ENCODE assay signal across 8 mouse cellular contexts in the genomic region with DNA sequence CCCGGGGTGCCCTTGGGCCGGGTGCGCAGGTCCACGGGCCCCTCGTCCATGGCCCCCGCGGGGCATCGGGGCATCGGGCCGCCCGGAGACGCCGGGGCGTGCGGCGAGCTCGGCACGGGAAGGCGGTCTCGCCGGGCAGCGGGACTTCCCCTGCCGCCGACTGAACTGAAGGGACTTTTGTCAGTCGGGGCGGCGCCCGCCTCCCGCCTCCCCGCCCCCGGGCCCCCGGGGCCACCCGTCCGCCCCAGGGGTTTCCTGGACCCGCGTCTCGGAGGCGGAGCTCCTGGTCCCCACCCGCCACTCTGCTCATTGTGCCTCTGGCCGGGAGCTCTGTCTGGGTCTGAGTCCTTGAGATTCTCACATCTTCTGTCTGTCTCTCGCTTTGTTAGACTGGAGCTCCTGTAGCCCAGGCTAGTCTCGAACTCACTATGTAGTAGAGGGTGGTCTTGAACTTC. TPM values are rescaled to one million over a fixed set of nuclear protein-coding genes. Genes with fewer than 3 reads are reported as not detected.
DNase-seq lines count a peak whose midpoint lies in the region; ATAC-seq and TF ChIP-seq lines count a peak whose summit lies in the region.

TSS of gene Bcl3 (minus strand) at position 167 of the 455 bp plus-strand sequence.

- H3K27me3 ChIP-seq in CH12.LX (replicated peaks) = no peaks in the 10 kb centered on the region
- no peaks in the 10 kb centered on the region for H3K27me3 ChIP-seq in intestine, postnatal 0 days (replicated peaks; ENCODE audit: control insufficient read depth, insufficient read depth, low read length)

- peak within 1 kb of the TSS; percentile 97 for H3K27ac ChIP-seq in CH12.LX (ENCODE audit: insufficient read depth, low read depth)
- peak within 1 kb of the TSS; percentile 96 for H3K27ac ChIP-seq in intestine, postnatal 0 days (ENCODE audit: low read depth, low read length)

- peaks cover 34% of the 10 kb centered on the region for H3K79me2 ChIP-seq in CH12.LX (replicated peaks; ENCODE audit: control insufficient read depth, extremely low read depth, insufficient read depth, poor library complexity, severe bottlenecking)

- peaks cover 16 to 31% of the 10 kb centered on the region in 2 experiments for H3K36me3 ChIP-seq in CH12.LX (replicated peaks in 1 of 2; ENCODE audit: control insufficient read depth in 1 of 2, insufficient read depth in 1 of 2, low read length in 1 of 2)
- H3K36me3 ChIP-seq in intestine, postnatal 0 days (ENCODE audit: control insufficient read depth, insufficient read depth) = no peaks in the 10 kb centered on the region; the same call in 1 of the 2 replicates

- ATAC-seq in intestine, postnatal 0 days = 0 out of 2 replicates have a peak, but pooled peaks have one; percentile 1
- peak; percentile 31 for ATAC-seq in neutrophil, adult 5-6 weeks (ENCODE audit: extremely low read depth, insufficient number of reproducible peaks, low FRiP score, poor library complexity, severe bottlenecking)

- peak within 1 kb of the TSS; percentile 77 for H3K4me2 ChIP-seq in CH12.LX (ENCODE audit: insufficient read depth, low read depth, poor library complexity, severe bottlenecking)
- peak within 1 kb of the TSS; percentile 98 for H3K4me2 ChIP-seq in intestine, postnatal 0 days (replicated peaks; ENCODE audit: low read depth)

- TF ChIP-seq POLR2A in CH12.LX (IDR thresholded peaks at IDR 0.05; ENCODE audit: low read depth, low read length) = peak; percentile 70
- TF ChIP-seq POLR2A in lung, adult 2 months (IDR thresholded peaks at IDR 0.05; ENCODE audit: borderline replicate concordance, extremely low read depth, low read depth, low read length) = peak; percentile 46; the same call in 1 of the 2 replicates

- TF ChIP-seq EP300 in CH12.LX (IDR thresholded peaks at IDR 0.05; ENCODE audit: low read length) = no peak

- in situ Hi-C loops in CH12.LX (cut with MboI; ENCODE audit: low pct_ligation_motif_present, low pct_unique_long_range_greater_than_20kb, low sequenced_read_pairs) = no loop called here

- DNase-seq in CH12.LX (ENCODE audit: extremely low read depth) = peak; percentile 62
- peak; percentile 81 for DNase-seq in adrenal gland, postnatal 25 days
- peak; percentile 99 for DNase-seq in heart, adult 11 months
- peak; percentile 72 for DNase-seq in lung, adult 2 months
- DNase-seq in MN1 (ENCODE audit: low spot score) = no peak
- no peak for DNase-seq in frontal cortex, postnatal 36 days (ENCODE audit: low spot score in 2 of 2)

- WGBS in intestine, postnatal 0 days = under 1% methylated on average over 31 of the region's 42 CpGs
- under 1% methylated on average over 30 of the region's 42 CpGs for WGBS in lung, adult 2 months

- H3K9me3 ChIP-seq in CH12.LX (replicated peaks; ENCODE audit: low read length) = peaks cover 5% of the 10 kb centered on the region
- no peaks in the 10 kb centered on the region for H3K9me3 ChIP-seq in intestine, postnatal 0 days (ENCODE audit: control insufficient read depth)

- no peak for TF ChIP-seq CTCF in CH12.LX (conservative IDR thresholded peaks at IDR 0.05 in 1 of 2, IDR thresholded peaks at IDR 0.05 in 1 of 2; ENCODE audit: low read depth in 2 of 2, low read length in 2 of 2)
- TF ChIP-seq CTCF in intestine, postnatal 0 days (IDR thresholded peaks at IDR 0.05; ENCODE audit: low read depth) = no peak
- no peak for TF ChIP-seq CTCF in lung, adult 2 months (IDR thresholded peaks at IDR 0.05; ENCODE audit: insufficient read depth, low read length)

- H3K4me1 ChIP-seq in CH12.LX (ENCODE audit: control insufficient read depth in 1 of 2, insufficient read depth in 2 of 2) = peaks cover 30 to 57% of the 10 kb centered on the region in 2 experiments
- peaks cover 9% of the 10 kb centered on the region; the same call in 1 of the 2 replicates for H3K4me1 ChIP-seq in intestine, postnatal 0 days (replicated peaks; ENCODE audit: control insufficient read depth, insufficient read depth, low read length)
- H3K4me1 ChIP-seq in lung, adult 2 months (ENCODE audit: control insufficient read depth, insufficient read depth, low read length) = peaks cover 23% of the 10 kb centered on the region

- peak within 1 kb of the TSS; percentile 93 for H3K9ac ChIP-seq in CH12.LX (ENCODE audit: insufficient read depth, low read depth)
- peak within 1 kb of the TSS; percentile 75 for H3K9ac ChIP-seq in intestine, postnatal 0 days (ENCODE audit: low read depth, low read length)

- dilution Hi-C loops in CH12.LX (cut with MboI; ENCODE audit: extremely low pct_ligation_motif_present, extremely low pct_unique_long_range_greater_than_20kb, low sequenced_read_pairs) = no loop called here

- peak within 1 kb of the TSS; percentile 72 to 92 (median 82) for H3K4me3 ChIP-seq in CH12.LX (replicated peaks in 1 of 3; ENCODE audit: low read depth in 2 of 3, low read length in 2 of 3, poor library complexity in 1 of 3)
- peak within 1 kb of the TSS; percentile 71 for H3K4me3 ChIP-seq in intestine, postnatal 0 days (ENCODE audit: low read depth, low read length)
- peak within 1 kb of the TSS; percentile 47 for H3K4me3 ChIP-seq in lung, adult 2 months (replicated peaks; ENCODE audit: extremely low read depth, low read depth, low read length)

- TF ChIP-seq RAD21 in CH12.LX (IDR thresholded peaks at IDR 0.05; ENCODE audit: low read depth, low read length) = no peak; the same call in 1 of the 2 replicates

TF ChIP-seq in CH12.LX, 34 proteins besides CTCF, POLR2A, EP300 and RAD21:
- TF ChIP-seq SMC3 (IDR thresholded peaks at IDR 0.05; ENCODE audit: low read depth, low read length) = no peak
- no peak for TF ChIP-seq USF2 (conservative IDR thresholded peaks at IDR 0.05; ENCODE audit: low read depth, low read length)
- 0 out of 2 replicates have a peak, but pooled peaks have one; percentile 22 for TF ChIP-seq NRF1 (IDR thresholded peaks at IDR 0.05; ENCODE audit: low read depth, low read length)
- TF ChIP-seq MAX (IDR thresholded peaks at IDR 0.05; ENCODE audit: low read length) = no peak
- TF ChIP-seq SIN3A (IDR thresholded peaks at IDR 0.05; ENCODE audit: low read length) = peak; percentile 71
- TF ChIP-seq MEF2A (IDR thresholded peaks at IDR 0.05; ENCODE audit: borderline replicate concordance, low read depth, low read length) = peak; percentile 25; the same call in 1 of the 2 replicates
- TF ChIP-seq ZNF384 (IDR thresholded peaks at IDR 0.05; ENCODE audit: low read depth, low read length) = no peak
- no peak for TF ChIP-seq RCOR1 (conservative IDR thresholded peaks at IDR 0.05; ENCODE audit: low read depth, low read length)
- no peak for TF ChIP-seq MYC (IDR thresholded peaks at IDR 0.05; ENCODE audit: low read depth, low read length)
- peak; percentile 74; the same call in 1 of the 2 replicates for TF ChIP-seq MAZ (IDR thresholded peaks at IDR 0.05; ENCODE audit: low read depth, low read length)
- peak; percentile 49 for TF ChIP-seq ETS1 (conservative IDR thresholded peaks at IDR 0.05; ENCODE audit: low read depth, low read length)
- TF ChIP-seq JUND (conservative IDR thresholded peaks at IDR 0.05; ENCODE audit: low read depth, low read length) = no peak
- peak; percentile 66 for TF ChIP-seq IRF4 (IDR thresholded peaks at IDR 0.05; ENCODE audit: low read depth, low read length)
- peak; percentile 35; the same call in 1 of the 2 replicates for TF ChIP-seq NELFE (IDR thresholded peaks at IDR 0.05; ENCODE audit: low read depth, low read length)
- TF ChIP-seq JUN (IDR thresholded peaks at IDR 0.05; ENCODE audit: insufficient read depth, low read depth, low read length) = no peak
- TF ChIP-seq MXI1 (IDR thresholded peaks at IDR 0.05; ENCODE audit: low read depth, low read length) = peak; percentile 44; the same call in 1 of the 2 replicates
- TF ChIP-seq ZMIZ1 (IDR thresholded peaks at IDR 0.05; ENCODE audit: low read depth, low read length) = no peak; the same call in 1 of the 2 replicates
- no peak for TF ChIP-seq ZKSCAN1 (IDR thresholded peaks at IDR 0.05; ENCODE audit: borderline replicate concordance, low read depth, low read length)
- TF ChIP-seq POLR2AphosphoS2 (IDR thresholded peaks at IDR 0.05; ENCODE audit: low read depth, low read length) = no peak
- TF ChIP-seq ELF1 (IDR thresholded peaks at IDR 0.05; ENCODE audit: low read depth, low read length) = peak; percentile 42
- TF ChIP-seq UBTF (IDR thresholded peaks at IDR 0.05; ENCODE audit: low read depth, low read length) = peak; percentile 82
- TF ChIP-seq BHLHE40 (IDR thresholded peaks at IDR 0.05; ENCODE audit: low read depth, low read length) = peak; percentile 92
- no peak for TF ChIP-seq ZC3H11A (IDR thresholded peaks at IDR 0.05; ENCODE audit: low read depth, low read length)
- TF ChIP-seq CHD1 (IDR thresholded peaks at IDR 0.05; ENCODE audit: low read depth, low read length) = no peak
- TF ChIP-seq PAX5 (IDR thresholded peaks at IDR 0.05; ENCODE audit: low read length) = no peak
- TF ChIP-seq KAT2A (IDR thresholded peaks at IDR 0.05; ENCODE audit: insufficient replicate concordance, low read length) = no peak
- no peak for TF ChIP-seq TBP (conservative IDR thresholded peaks at IDR 0.05; ENCODE audit: low read depth, low read length)
- TF ChIP-seq HCFC1 (IDR thresholded peaks at IDR 0.05; ENCODE audit: low read depth, low read length) = no peak
- peak; percentile 77 for TF ChIP-seq TCF12 (IDR thresholded peaks at IDR 0.05; ENCODE audit: low read depth, low read length)
- no peak for TF ChIP-seq MAFK (IDR thresholded peaks at IDR 0.05; ENCODE audit: insufficient replicate concordance, low read length)
- TF ChIP-seq USF1 (IDR thresholded peaks at IDR 0.05; ENCODE audit: low read depth, low read length) = no peak
- TF ChIP-seq E2F4 (IDR thresholded peaks at IDR 0.05; ENCODE audit: insufficient replicate concordance, low read depth, low read length) = no peak
- TF ChIP-seq CHD2 (IDR thresholded peaks at IDR 0.05; ENCODE audit: low read length) = peak; percentile 21
- TF ChIP-seq GABPA (IDR thresholded peaks at IDR 0.05; ENCODE audit: insufficient replicate concordance, low read depth, low read length) = no peak

RNA-seq across cellular contexts. Expression of gene Bcl3, which starts in this region (rescaled TPM):
- 15.8 and 18.8 TPM in 2 replicates for total RNA-seq in CH12.LX (2012; rRNA removed)
- total RNA-seq in CH12.LX (2014; rRNA removed) = 3.2 and 3.8 TPM in 2 replicates
- polyA plus RNA-seq in CH12.LX (2012; ENCODE audit: insufficient read length, low read depth) = 17.9 and 25.2 TPM in 2 replicates
- 26.5 and 34.5 TPM in 2 replicates for total RNA-seq in adrenal gland, postnatal 25 days (2021)
- polyA plus RNA-seq in intestine, postnatal 0 days (2015; fragmentation: Nextera tagmentation; extraction: Ambion mirVana) = 19.0 and 23.7 TPM in 2 replicates
- polyA plus RNA-seq in lung, adult 2 months (2012; rRNA removed) = 38.7 and 71.2 TPM in 2 replicates
- 59.9 and 60.2 TPM in 2 replicates for total RNA-seq in neutrophil, adult 5-6 weeks (2017)

Comparison
In these comparisons a context has a peak if more than half of its experiments do, and no peak if none do; other contexts are left out.
1. DNase-seq: peak in CH12.LX (single experiment), adrenal gland, postnatal 25 days (single experiment), heart, adult 11 months (single experiment) and lung, adult 2 months (single experiment); none in MN1 (single experiment) and frontal cortex, postnatal 36 days (0 of 2).
2. Peak in every context shown above with its lines, with median percentiles within 50 percentile points of each other: H3K4me3 ChIP-seq.